Mouse (Mus musculus) brown adipose tissue, adult 24 weeks (tissue): ENCODE data around the gene Nwd1. TPM values are rescaled to one million over a fixed set of nuclear protein-coding genes. Genes with fewer than 3 reads are reported as not detected.

Experiments
- H3K27ac ChIP-seq: fragments of 200-500 bp; replicated peaks from 2 replicates; pipeline ENCODE4 v1.5.1; 2012; ENCODE audit warnings: low read depth, mild to moderate bottlenecking, low read length
- H3K4me1 ChIP-seq: fragments of 200-500 bp; 2 replicates; pipeline ENCODE4 v1.6.1; 2012; ENCODE audit warnings: low read length, mixed read lengths; ENCODE audit not compliant: control insufficient read depth, insufficient read depth, insufficient read length
- H3K4me3 ChIP-seq: fragments of 200-500 bp; 2 replicates; pipeline ENCODE4 v1.5.1; 2012; ENCODE audit warnings: low read depth, mild to moderate bottlenecking, low read length, moderate library complexity; ENCODE audit not compliant: insufficient read depth
- polyA plus RNA-seq: library from polyadenylated mRNA; stranded (reverse); fragments of >200 nt; gene quantifications from 2 replicates; pipeline ENCODE4 v1.2.4, GENCODE M21; 2012; ENCODE audit not compliant: missing spikeins, insufficient read depth, insufficient read length

The Nwd1 gene
- polyA plus RNA-seq, 1 experiment, result not detected

DNA sequence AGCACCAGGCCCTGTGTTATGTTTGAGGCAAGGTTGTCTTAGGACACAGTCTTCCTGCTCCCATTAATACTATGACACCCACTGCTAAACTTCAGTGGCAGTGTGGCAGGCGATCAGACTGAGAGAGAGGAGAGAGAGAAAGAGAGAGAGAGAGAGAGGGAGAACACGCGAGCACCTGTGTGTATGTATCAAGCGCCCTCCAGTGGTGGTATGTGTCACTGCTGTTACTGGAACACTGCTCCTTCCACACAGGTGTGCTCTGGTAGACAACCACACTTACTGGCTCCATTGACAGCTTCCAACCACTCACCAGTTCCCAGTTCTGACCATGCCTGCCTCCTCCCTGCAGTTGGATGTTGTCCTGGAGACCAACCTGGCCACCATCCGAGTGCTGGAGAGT is 99.5 kb downstream of the Nwd1 start:
- H3K4me3 ChIP-seq, result no peak overlapping the region
- H3K4me1 ChIP-seq, result no peaks in the 10 kb centered on the region
- no peak overlapping the region for H3K27ac ChIP-seq

DNA sequence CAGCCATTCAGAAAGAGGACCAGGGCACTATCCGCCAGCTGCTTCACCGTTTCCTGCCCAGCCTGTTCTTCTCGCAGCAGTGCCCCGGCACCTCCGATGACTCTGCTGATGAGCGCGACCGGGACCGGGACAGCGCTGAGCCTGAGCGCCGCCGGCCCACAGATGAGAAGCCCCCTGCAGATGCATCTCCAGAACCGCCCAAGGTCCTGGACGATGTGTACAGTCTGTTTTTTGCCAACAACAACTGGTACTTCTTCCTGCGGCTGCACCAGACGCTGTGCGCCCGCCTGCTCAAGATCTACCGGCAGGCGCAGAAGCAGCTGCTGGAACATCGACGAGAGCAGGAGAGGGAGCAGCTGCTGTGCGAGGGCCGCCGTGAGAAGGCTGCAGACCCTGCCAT is 103.3 kb downstream of the Nwd1 start:
- no peak overlapping the region for H3K4me3 ChIP-seq
- no peaks in the 10 kb centered on the region for H3K4me1 ChIP-seq
- no peak overlapping the region for H3K27ac ChIP-seq

- H3K27ac ChIP-seq, result no peak overlapping the region
- H3K4me3 ChIP-seq, result no peak overlapping the region
These were observed 103.8 kb downstream of the Nwd1 start for GRCm38 (mm10) chr8:72750266-72750665.

GRCm38 (mm10) chr8:72751126-72751525 is 104.6 kb downstream of the Nwd1 start:
- H3K4me1 ChIP-seq, result no peaks in the 10 kb centered on the region
- H3K4me3 ChIP-seq, result no peak overlapping the region
- no peak overlapping the region for H3K27ac ChIP-seq

More at GRCm38 (mm10) chr8:72750266-72750665, 103.8 kb downstream of the Nwd1 start:
- H3K4me1 ChIP-seq, result no peaks in the 10 kb centered on the region

DNA sequence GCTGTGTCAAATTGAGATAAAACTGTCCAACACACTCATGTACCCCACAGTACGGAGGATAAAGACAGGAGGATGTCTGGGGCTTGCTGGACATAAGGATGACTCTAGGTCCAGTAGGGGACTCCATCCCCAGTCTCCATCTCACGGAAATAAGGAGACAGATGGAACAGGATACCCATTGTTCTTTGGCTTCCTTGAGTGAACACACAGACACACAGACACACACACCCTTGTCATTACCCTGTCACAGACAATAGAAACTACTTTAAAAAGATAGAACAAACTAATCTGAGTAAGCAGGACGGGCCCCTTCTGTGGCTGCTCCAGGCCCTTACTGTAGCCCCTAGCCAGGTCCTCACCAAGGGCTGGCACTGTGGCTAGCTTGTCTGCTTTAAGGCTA is 105.8 kb downstream of the Nwd1 start:
- Histone ChIP-seq H3K4me3 (no peak overlapping the region), H3K4me1 (no peaks in the 10 kb centered on the region), H3K27ac (peak overlapping the region; percentile 45; the same call in 1 of the 2 replicates)

GRCm38 (mm10) chr8:72753165-72753564 is 106.7 kb downstream of the Nwd1 start:
- H3K4me1 ChIP-seq, result no peaks in the 10 kb centered on the region

DNA sequence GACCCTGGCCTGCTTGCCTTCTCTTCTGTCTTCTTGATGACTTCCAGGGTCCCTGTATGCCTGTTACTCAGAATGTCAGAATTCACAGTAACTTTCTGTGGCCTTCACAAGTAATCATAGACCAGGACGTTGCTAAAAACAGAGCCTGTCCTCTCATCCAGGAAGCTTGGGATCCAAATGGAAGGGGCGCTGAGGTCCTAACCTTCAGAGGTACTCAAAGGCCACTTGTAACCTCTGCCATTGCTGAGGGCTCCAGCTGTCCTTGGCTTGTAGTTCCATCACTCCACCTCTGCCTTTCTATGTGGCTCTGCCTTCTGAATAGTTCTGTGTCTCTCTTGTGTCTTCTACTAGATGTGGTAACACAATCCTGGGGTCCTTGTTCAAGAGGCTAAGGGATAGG is 107.3 kb downstream of the Nwd1 start:
- Histone ChIP-seq H3K4me3 (no peak overlapping the region), H3K27ac (no peak overlapping the region), H3K4me1 (no peaks in the 10 kb centered on the region)

More at GRCm38 (mm10) chr8:72753165-72753564, 106.7 kb downstream of the Nwd1 start:
- Histone ChIP-seq H3K27ac (no peak overlapping the region), H3K4me3 (no peak overlapping the region)

- no peak overlapping the region for H3K4me3 ChIP-seq
- no peak overlapping the region for H3K27ac ChIP-seq
- H3K4me1 ChIP-seq, result no peaks in the 10 kb centered on the region
These were observed 109.5 kb downstream of the Nwd1 start for GRCm38 (mm10) chr8:72756031-72756430.

DNA sequence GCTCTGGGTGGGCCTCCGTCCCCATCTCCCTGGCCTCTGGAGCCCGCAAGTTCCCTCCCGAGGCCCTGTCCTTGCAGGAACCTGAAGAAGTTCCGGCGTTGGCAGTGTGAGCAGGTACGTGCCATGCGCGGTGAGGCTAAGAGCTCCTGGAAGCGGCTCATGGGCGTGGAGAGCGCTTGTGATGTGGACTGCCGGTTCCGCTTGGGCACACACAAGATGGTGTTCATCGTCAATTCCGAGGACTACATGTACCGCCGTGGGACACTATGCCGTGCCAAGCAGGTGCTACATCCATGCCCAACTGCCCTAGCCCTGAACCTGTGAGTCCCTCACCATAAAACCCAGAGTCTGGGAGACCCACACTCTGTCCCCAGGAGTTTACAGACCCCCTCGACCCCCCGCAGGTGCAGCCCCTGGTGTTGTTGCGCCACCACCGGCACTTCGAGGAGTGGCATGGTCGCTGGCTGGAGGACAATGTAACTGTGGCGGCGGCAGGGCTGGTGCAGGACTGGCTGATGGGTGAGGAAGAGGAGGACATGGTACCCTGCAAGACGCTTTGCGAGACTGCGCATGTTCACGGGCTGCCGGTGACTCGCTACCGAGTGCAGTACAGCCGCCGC is 110.4 kb downstream of the Nwd1 start:
- peaks cover 4% of the 10 kb centered on the region; the same call in 1 of the 2 replicates for H3K4me1 ChIP-seq
- H3K4me3 ChIP-seq, result no peak overlapping the region
- H3K27ac ChIP-seq, result no peak overlapping the region

DNA sequence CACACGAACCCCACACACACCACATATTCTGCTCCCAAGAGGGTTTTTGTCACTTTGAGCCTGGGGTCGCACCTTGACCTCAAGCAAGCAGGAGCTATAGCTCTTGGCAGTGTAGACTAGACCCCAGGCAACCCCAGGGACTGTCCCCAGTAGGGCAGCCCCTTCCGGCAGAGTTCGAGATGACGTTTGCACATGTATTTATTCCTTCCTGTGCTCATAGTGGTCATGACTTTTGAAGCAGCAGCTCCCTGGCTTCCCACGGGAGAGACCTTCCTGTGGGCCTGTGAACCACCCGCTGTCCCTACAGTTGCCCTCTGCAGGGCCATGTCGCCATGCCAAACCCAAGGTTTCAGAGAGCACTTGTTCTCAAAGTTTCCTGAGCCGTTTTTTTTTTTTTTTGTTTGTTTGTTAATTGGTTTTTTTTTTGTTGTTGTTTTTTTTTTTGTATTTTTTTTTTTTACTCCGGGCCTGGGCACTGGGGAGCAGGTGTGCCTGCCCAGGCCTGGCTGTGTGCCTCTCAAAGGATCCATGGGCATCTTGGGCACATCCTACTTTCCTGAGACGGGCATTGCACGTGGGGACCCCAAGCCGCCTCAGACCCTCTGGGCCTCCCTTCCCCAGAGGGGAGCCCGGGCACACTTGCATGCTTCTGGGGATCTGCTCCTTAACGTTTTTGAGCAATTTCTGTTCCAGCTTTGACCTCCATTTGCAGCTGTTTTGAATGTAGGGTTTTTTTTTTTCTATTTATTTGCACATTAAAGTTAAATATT is 111.1 kb downstream of the Nwd1 start:
- Histone ChIP-seq H3K4me3 (no peak overlapping the region), H3K27ac (no peak overlapping the region), H3K4me1 (peaks cover 4% of the 10 kb centered on the region)

- Histone ChIP-seq H3K27ac (no peak overlapping the region), H3K4me3 (no peak overlapping the region), H3K4me1 (peaks cover 6% of the 10 kb centered on the region)
These were observed 111.8 kb downstream of the Nwd1 start for GRCm38 (mm10) chr8:72758310-72758709.

DNA sequence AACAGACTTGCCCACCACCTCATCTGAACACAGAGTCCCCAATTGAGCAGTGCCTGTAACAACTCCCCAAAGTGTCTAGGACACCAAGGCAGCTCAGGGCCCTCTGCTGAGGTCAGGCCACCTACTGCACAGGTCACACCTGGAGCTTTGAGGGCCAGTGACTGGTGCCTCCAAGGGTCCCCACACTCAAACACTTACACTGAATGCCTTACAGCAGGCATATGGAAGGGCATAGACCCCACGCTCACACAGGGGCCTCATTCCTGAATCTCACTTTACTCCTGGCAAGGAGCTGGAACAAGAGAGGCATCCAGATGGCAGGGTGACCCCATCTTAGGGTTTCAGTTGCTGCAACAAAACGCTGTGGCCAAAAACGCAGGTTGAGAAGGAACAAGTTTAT is 113.7 kb downstream of the Nwd1 start:
- H3K4me1 ChIP-seq, result peaks cover 8% of the 10 kb centered on the region
- H3K27ac ChIP-seq, result no peak overlapping the region
- no peak overlapping the region for H3K4me3 ChIP-seq

DNA sequence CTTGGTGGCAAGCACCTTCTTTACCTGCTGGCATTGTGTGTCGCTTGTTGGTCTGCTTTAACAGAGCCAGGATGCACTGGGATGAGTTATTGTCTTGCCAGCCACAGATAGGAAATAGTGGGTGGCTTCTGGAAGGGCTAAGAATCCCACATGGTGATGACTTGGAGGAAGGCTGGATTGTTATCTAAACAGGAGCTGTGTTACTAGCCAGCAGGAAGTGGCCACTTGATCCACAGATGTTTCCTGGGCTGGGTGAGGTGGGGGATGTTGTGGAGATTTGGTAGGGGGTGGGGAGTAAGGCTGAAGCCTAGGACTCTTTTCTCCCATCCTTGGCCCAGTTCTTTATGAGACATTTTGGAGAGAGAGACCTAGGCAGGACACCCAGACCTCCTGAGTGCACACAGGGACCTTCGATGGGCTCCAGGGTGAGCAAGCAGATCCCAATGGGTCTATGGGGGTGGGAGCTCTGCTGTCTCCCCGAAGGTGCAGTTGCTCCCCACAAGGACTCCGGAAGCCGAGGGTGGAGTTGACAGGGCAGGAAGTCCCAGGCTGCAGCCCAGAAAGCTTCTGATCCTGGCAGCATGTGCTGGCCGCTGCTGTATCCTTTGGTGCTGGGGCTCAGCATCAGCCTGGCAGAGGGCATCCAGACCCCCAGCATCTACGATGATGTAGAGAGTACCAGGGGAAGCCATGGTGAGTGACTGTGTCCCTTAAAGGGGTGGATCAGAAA is 115.0 kb downstream of the Nwd1 start, which contains the start of gene F2rl3:
Gene F2rl3 (plus strand): TSS at position 559 of the 730 bp plus-strand sequence.
- Histone ChIP-seq H3K27ac (peak within 1 kb of the TSS; percentile 78), H3K4me1 (peaks cover 8% of the 10 kb centered on the region), H3K4me3 (peak within 1 kb of the TSS; percentile 60)

- peak overlapping the region; percentile 60 for H3K4me3 ChIP-seq
- peaks cover 8% of the 10 kb centered on the region for H3K4me1 ChIP-seq
- H3K27ac ChIP-seq, result peak overlapping the region; percentile 78
These were observed 115.8 kb downstream of the Nwd1 start for GRCm38 (mm10) chr8:72762306-72762705.

GRCm38 (mm10) chr8:72765696-72766095 is 119.2 kb downstream of the Nwd1 start:
- H3K27ac ChIP-seq, result no peak overlapping the region
- no peak overlapping the region for H3K4me3 ChIP-seq
- peaks cover 8% of the 10 kb centered on the region for H3K4me1 ChIP-seq
